Mouse (Mus musculus): ENCODE results near the gene Rapgef1.
"Not testable (repeated sequence)": the region's sequence is repeated elsewhere in the genome, so short reads cannot be mapped to it uniquely, and the experiment has no call there.

The Rapgef1 gene

DNA sequence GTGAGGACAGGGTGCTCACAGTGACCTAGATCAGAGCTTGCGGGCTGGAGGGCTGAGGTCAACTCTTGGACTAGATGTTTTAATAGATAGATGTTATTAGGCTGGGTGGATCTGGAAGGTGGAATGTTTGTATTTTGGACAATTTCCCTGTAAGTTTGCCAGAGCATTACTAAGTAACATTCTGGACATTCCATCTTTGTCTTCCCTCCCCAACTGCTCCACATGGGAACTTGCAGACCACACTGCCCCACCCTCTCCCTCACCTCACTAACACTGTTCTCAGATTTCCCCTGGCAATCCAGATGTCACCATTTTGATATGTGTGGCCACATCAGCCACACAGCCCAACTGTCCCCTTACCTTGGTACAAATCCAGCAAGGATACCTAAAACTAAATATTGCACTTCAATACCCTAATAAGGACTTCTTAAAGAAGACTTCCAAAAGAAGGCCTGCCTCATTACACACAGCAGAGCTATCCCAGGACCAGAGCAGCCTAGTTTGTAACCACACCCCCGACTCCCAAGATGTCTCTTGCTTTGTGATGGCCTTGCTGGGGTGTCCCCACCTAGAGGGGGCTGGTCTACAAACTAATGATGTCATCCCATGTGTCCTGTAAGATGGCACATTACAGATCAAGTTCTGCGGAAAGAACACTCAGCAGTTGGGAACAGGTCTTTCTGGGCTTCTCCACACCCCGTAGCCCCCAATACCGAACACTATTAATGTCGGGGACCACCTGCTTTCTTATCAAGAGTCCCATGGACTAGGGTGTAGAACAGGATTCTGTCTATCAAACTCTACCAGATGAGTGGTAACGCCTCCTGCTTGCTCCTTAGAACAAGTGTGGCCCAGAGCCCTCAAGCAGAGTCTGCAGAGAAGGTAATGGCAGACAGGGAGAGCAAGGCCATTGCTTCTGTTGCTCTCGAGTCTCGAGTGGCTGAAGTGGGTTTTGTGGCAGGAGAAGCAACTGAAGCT, 83.9 kb downstream of the Rapgef1 start:
- in situ Hi-C loops (cut with MboI): no loop called here

DNA sequence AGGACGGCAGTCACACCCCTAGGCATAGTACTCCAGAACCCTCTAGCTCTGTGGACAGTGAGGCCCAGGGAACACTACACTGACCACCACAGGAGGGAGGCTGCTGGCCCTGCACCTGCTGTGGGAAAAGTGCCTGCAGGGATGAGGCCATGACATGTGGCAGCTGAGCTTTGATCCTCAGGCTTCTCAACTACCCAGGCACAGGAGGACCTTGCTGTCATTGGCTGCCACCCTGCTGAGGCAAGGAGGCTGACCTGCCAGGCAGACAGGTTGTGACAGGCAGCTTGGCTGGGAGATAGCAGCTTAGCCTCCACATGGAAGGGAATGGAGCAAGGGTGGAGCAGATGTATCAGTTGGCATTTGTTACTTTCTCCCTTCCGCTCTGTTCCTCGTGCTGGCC, 86.0 kb downstream of the Rapgef1 start:
- in situ Hi-C loops (cut with MboI): no loop called here

DNA sequence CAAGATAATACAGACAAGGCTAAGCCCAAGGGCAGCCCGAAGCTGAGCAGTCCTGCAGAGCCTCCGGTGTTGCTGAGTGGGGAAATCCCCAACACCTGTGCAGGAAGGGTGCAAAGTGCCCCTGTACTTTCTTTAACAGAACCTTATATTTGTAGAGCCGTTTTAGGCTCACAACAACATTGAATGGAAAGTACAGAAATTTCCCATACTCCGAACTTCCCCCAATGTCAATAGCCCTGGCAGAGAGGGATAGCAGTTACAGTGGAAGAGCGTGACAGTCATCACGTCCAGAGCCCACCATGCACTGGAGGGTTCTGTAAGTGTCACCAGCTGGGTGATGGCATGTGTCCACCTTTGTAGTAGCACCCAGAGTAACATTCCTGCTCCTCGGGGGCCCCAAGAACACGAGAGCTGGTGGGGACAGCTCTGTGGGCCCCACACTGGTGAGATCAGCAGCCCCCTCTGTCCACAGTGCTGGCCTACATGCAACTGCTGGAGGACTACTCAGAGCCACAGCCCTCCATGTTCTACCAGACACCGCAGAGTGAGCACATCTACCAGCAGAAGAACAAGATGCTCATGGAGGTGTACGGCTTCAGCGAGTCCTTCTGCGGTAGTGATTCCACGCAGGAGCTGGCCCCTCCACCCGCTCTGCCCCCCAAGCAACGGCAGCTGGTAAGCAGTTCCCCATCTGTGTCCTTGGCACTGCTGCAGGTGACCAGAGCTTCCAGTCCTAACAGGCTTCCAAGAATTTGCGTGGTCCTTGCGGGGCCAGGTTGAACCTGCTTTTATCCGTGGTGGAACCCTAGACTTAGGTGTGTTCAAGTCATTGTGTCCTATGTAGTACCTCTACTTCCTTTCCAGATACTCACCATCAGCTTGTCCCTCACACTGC, 87.5 kb downstream of the Rapgef1 start:
- in situ Hi-C loops (cut with MboI): no loop called here

GRCm38 (mm10) chr2:29707731-29708130, 88.2 kb downstream of the Rapgef1 start:
- in situ Hi-C loops (cut with MboI): no loop called here

GRCm38 (mm10) chr2:29708209-29708608, 88.7 kb downstream of the Rapgef1 start:
- in situ Hi-C loops (cut with MboI): not testable (repeated sequence)

DNA sequence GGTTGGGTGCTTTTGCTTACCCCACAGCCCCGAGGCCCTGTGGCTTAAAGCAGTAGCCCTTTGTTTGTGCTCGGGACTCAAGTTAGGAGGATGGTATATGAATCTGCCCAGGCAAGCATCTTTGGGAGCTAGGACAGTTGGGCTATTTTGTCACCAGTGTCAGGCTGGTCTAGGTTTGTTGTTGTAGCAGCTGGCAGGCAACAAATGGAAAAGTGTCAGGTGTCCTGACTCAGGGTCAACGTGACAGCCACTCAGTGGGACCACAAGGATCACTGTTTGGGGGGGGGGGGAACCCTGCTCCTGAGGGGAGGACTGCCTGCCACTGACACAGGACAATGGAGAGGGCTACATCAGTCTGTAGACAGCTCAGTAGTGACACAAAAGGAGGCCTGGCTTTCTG, 91.5 kb downstream of the Rapgef1 start:
- in situ Hi-C loops (cut with MboI): no loop called here

DNA sequence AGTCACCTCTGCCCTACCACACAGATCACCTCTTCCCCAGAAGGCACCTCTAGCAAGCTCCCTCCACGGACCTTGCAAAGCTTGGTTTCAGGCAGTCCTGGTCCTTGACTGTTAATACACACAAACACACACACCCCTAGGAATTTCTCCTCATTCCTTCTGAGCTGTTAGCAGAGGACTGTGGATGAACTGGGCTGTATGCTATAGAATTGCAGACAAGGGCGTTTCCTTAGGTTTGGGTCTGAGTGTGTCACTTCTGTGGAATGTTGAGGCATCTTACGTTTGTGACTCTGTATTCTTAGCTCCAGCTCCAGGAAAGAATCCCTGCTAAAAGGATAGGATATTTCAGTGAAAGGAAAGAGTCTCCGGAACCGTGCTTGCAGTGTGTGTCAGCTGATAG, 92.4 kb downstream of the Rapgef1 start:
- in situ Hi-C loops (cut with MboI): no loop called here

DNA sequence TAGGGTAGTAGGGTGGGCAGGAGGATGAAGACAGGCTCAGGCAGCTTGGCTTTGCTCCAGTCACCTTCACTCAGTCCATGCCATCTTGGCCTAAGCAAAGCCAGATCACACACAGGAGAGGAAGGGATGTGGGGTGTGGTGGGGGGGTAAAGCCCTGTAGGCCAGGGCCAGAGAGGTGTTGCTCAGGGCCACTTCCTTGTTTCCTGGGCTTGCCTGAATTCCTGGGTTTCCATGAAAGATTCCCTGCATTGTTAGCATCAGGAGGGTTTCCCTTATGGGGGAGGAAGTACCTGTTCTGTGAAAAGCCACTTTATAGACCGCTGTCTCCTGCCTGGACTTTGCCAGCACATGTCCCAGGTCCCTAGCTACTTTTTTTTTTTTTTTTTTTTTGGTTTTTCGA, 94.0 kb downstream of the Rapgef1 start:
- in situ Hi-C loops (cut with MboI): no loop called here

DNA sequence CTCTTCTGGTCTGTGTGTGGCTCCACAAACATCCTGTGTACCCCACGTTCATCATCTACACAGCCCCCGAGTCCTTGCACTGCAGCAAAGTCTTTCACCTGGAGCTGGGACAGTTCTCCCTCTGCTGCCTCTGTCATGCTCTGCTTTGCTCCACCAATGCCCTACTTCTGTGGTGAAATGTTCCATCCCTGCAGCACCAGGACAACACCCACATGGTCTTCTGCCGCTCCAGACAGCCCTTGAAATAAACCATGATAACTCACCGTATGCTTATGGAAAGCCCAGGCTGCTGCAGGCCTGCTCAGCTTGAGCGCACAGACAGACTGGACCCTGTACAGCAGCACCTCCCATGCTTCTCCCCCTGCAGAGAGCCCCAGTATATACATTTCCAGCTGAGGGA, 94.6 kb downstream of the Rapgef1 start:
- in situ Hi-C loops (cut with MboI): no loop called here

GRCm38 (mm10) chr2:29716143-29716542, 96.6 kb downstream of the Rapgef1 start:
- in situ Hi-C loops (cut with MboI): no loop called here

DNA sequence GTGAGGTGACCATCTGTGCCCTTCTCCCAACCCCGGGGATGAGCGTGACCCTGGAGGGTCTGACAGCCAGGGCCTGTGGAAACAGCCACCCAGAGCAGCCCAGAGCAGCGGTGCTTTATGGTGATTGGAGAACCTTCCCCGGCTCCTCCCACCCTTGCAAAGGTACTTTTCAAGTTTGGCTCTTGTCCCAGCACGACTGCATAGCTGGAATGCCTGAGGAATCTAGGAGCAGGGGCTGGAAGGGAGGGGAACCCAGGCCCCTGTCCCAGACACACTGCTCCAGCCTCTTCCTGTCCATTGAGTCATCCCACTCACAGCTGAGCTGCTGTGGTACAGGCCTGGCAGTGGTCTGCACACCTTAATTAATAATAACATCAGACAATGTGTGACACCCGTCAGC, 97.2 kb downstream of the Rapgef1 start:
- in situ Hi-C loops (cut with MboI): no loop called here

DNA sequence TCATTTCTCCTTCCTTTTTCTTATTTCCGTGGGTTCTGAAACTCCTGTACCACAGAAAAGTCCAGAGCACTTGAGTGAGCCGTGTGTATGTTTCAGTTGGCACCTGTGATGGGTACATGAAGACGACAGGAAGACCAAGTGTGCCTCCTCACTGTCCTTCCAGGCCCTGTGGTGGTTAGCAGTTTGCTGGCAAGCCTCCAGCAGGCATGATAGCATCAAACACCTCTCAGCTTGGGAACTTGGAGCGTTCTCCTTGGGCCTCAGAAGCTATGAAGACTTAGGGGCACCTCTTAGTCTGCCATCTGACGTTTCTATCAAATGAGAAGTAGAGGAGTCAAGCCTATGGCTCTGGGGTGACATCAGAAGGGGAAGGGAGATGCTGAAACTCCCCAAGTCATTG, 99.1 kb downstream of the Rapgef1 start:
- in situ Hi-C loops (cut with MboI): no loop called here

GRCm38 (mm10) chr2:29723132-29723531, 103.6 kb downstream of the Rapgef1 start:
- in situ Hi-C loops (cut with MboI): no loop called here

DNA sequence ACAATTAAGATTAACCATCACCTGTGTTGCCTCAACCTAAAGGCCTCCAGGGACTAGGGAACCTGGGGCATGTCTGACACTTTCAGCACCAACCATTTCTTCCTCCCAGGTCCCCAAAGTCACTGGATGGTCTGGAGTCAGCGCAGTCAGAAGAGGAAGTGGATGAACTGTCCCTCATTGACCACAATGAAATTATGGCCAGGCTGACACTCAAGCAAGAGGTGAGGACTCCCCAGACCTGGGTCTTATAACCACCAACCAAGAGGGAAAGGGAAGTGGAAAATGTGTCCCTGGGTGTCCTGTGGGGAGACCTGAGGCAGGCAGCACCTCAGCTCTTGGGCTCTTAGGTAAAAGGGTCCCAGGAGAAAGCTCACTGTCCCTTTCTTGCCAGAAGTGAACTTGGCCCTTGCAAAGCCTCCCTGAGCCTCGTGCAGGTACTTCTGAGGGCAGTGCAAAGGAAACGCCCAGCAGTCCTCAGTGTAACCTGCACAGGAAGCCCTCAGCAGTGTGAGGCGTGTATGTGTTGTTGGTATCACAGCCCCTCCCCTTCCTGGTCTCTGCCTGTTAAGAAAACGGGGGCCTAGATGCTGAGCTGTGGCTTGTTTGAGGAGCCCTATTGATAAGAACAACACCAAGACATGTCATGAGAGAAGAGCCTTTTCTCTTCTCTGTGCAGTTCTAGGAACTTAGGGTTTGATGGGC, 105.3 kb downstream of the Rapgef1 start:
- in situ Hi-C loops (cut with MboI): no loop called here

GRCm38 (mm10) chr2:29729500-29729899, 110.0 kb downstream of the Rapgef1 start:
- in situ Hi-C loops (cut with MboI): no loop called here

GRCm38 (mm10) chr2:29731545-29731944, 112.0 kb downstream of the Rapgef1 start:
- in situ Hi-C loops (cut with MboI): no loop called here

- in situ Hi-C loops (cut with MboI): no loop called here
Observed at GRCm38 (mm10) chr2:29732559-29732958, 113.0 kb downstream of the Rapgef1 start.

DNA sequence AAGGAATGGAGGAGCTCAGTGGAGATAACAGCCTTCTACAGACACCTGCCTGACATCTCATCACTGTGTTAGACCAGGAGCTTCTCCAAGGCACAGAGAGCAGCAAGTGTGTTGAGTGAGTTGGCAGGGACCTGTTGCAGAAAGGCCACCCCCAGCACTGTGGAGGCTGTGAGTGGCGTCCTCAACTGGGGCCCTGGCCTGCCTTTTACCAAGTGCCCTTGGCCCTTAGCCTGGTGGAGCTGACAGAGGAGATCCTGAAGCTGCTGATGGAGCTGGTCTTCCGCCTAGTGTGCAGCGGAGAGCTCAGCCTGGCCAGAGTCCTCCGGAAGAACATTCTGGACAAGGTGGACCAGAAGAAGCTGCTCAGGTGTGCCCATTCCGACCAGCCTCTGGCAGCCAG, 113.8 kb downstream of the Rapgef1 start:
- in situ Hi-C loops (cut with MboI): no loop called here

DNA sequence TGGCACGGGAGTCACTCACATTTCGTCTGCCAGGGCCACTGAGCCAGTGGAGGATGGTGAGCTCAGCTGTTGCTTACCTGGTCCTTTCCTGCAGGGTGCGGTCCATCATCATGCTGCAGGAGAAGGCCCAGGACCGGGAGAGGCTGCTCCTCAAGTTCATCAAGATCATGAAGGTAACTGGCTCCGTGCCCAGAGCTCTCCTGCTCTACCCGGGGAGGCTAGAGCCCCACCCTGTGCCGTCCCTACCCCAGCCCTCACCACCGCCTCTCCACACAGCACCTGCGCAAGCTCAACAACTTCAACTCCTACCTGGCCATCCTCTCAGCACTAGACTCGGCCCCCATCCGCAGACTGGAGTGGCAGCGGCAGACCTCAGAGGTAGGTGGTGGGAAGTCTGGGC, 116.2 kb downstream of the Rapgef1 start:
- in situ Hi-C loops (cut with MboI): no loop called here

DNA sequence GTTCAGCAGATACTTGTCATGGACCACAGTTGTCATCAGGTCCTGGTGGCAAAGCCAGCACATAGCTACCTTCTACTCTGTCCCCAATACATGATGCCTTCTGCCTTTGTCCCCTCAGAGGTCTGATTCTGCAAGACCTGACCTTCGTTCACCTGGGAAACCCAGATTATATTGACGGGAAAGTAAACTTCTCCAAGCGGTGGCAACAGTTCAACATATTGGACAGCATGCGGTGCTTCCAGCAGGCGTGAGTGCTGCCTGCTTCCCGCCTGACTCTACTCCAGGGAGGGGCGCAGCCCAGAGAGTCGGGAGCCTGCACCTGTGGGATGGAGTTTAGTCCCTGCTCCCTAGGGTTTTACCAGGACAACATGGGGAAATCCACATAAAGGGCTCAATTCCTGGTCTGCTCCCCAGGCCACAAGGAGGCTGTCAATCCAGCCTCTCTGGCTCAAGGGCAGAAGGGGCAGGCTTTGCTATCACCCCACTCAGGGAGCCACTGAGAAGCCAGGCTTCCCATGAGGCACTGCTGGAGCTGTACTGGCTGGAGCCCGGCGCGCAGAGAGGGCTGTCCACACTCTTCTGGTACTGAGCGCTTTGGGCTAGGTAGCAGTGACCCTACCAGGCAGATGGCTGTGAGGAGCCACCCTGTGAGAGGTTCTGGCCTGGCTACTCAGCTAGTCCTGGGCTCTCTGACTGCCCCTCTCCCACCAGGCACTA, 117.8 kb downstream of the Rapgef1 start:
- in situ Hi-C loops (cut with MboI): no loop called here

GRCm38 (mm10) chr2:29738799-29739198, 119.3 kb downstream of the Rapgef1 start:
- in situ Hi-C loops (cut with MboI): no loop called here

Data from mature B cell (primary cell).